Mouse (Mus musculus): ENCODE results near the gene Tmem170. TPM values are rescaled to one million over a fixed set of nuclear protein-coding genes. Genes with fewer than 3 reads are reported as not detected.

Tmem170 gene
- polyA plus RNA-seq (2016; fragmentation: Nextera tagmentation; extraction: Ambion mirVana), result 10.3 TPM in 2 replicates

- DNase-seq (ENCODE audit: low spot score), result peak; percentile 96
- WGBS, result under 1% methylated on average over 53 of the region's 53 CpGs
- H3K27me3 ChIP-seq (ENCODE audit: low read depth, poor library complexity, severe bottlenecking), result no peaks in the 10 kb centered on the region
- no peaks in the 10 kb centered on the region for H3K9me3 ChIP-seq (replicated peaks)
- H3K4me3 ChIP-seq, result peak within 1 kb of the TSS; percentile 86
- H3K36me3 ChIP-seq, result 0 out of 2 replicates have a peak, but pooled peaks cover 3% of the 10 kb centered on the region
- peak within 1 kb of the TSS; percentile 90 for H3K27ac ChIP-seq (replicated peaks)
- peaks cover 11% of the 10 kb centered on the region for H3K4me1 ChIP-seq
Observed at GRCm38 (mm10) chr8:111876355-111876948, at the start of gene Tmem170. Gene Tmem170, minus strand, starts transcription at chr8:111876750.

GRCm38 (mm10) chr8:111924976-111925375 is 48.4 kb upstream of the Tmem170 start:
- H3K9me3 ChIP-seq (replicated peaks), result no peaks in the 10 kb centered on the region
- WGBS, result 86% methylated on average over 7 of the region's 7 CpGs

DNA sequence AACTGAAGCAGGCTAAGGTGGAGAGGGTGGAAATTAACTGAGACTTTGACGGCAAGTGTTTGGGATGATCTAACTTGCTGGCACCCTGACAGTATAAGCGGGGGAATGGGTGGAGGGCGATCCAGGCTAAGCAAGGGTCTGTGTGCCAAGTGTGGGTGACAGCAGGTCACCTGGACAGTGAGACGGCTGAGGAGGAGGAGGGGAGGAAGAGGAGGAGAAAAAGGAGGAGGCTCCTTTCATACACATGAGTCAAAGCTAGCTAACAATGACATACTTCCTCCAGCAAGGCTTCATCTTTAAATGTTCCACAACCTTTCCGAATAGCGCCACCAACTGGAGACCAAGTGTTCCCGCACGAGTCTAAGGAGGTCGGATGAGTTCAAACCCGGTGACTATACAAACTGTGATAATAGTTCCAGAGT is 46.8 kb upstream of the Tmem170 start:
- Histone ChIP-seq H3K36me3 (peaks cover 5% of the 10 kb centered on the region), H3K27me3 (ENCODE audit: low read depth, poor library complexity, severe bottlenecking) (no peaks in the 10 kb centered on the region), H3K4me3 (no peak overlapping the region), H3K9me3 (replicated peaks) (no peaks in the 10 kb centered on the region), H3K27ac (replicated peaks) (no peak overlapping the region), H3K4me1 (no peaks in the 10 kb centered on the region)
- WGBS, result 36% methylated on average over 10 of the region's 10 CpGs
- DNase-seq (ENCODE audit: low spot score), result peak; percentile 38

More at GRCm38 (mm10) chr8:111924976-111925375, 48.4 kb upstream of the Tmem170 start:
- no peaks in the 10 kb centered on the region for H3K27me3 ChIP-seq (ENCODE audit: low read depth, poor library complexity, severe bottlenecking)
- H3K4me1 ChIP-seq, result no peaks in the 10 kb centered on the region
- no peak overlapping the region for H3K4me3 ChIP-seq
- DNase-seq (ENCODE audit: low spot score), result no peak
- H3K27ac ChIP-seq (replicated peaks), result no peak overlapping the region
- 0 out of 2 replicates have a peak, but pooled peaks cover 3% of the 10 kb centered on the region for H3K36me3 ChIP-seq

DNA sequence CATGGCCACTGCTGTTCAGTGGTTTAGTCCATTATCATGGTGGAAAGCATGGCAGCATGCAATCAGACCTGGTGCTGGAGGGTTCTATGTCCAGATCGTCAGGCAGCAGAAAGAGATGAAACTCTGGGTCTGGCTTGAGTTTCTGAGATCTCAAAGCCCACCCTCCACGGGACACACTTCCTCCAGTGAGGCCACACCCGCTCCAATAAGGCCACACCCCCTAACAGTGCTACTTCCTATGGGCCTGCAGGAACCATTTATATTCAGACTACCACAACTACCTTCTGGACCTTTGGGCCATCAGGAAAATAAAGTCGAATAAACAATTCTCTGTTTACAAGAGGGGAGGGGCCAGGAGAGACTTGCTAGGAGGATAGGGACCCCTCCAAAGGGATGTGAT is 44.4 kb upstream of the Tmem170 start:
- Histone ChIP-seq H3K9me3 (replicated peaks) (no peaks in the 10 kb centered on the region), H3K27me3 (ENCODE audit: low read depth, poor library complexity, severe bottlenecking) (no peaks in the 10 kb centered on the region), H3K27ac (replicated peaks) (no peak overlapping the region), H3K36me3 (peaks cover 23% of the 10 kb centered on the region), H3K4me3 (no peak overlapping the region), H3K4me1 (no peaks in the 10 kb centered on the region)
- DNase-seq (ENCODE audit: low spot score), result no peak
- WGBS, result 87% methylated on average over 4 of the region's 4 CpGs

GRCm38 (mm10) chr8:111919663-111920062 is 43.1 kb upstream of the Tmem170 start:
- Histone ChIP-seq H3K4me1 (no peaks in the 10 kb centered on the region), H3K9me3 (replicated peaks) (no peaks in the 10 kb centered on the region), H3K36me3 (peaks cover 23% of the 10 kb centered on the region), H3K4me3 (no peak overlapping the region), H3K27ac (replicated peaks) (no peak overlapping the region), H3K27me3 (ENCODE audit: low read depth, poor library complexity, severe bottlenecking) (no peaks in the 10 kb centered on the region)
- 82% methylated on average over 2 of the region's 2 CpGs for WGBS
- no peak for DNase-seq (ENCODE audit: low spot score)

GRCm38 (mm10) chr8:111912860-111913432 is 36.4 kb upstream of the Tmem170 start:
- H3K36me3 ChIP-seq, result peaks cover 25% of the 10 kb centered on the region
- no peak overlapping the region for H3K27ac ChIP-seq (replicated peaks)
- H3K4me1 ChIP-seq, result peaks cover 18% of the 10 kb centered on the region
- no peaks in the 10 kb centered on the region for H3K9me3 ChIP-seq (replicated peaks)
- DNase-seq (ENCODE audit: low spot score), result no peak
- 53% methylated on average over 12 of the region's 12 CpGs for WGBS
- H3K27me3 ChIP-seq (ENCODE audit: low read depth, poor library complexity, severe bottlenecking), result peaks cover 46% of the 10 kb centered on the region
- no peak overlapping the region for H3K4me3 ChIP-seq

- Histone ChIP-seq H3K4me1 (peaks cover 18% of the 10 kb centered on the region), H3K27ac (replicated peaks) (no peak overlapping the region), H3K27me3 (ENCODE audit: low read depth, poor library complexity, severe bottlenecking) (peaks cover 54% of the 10 kb centered on the region), H3K4me3 (no peak overlapping the region), H3K36me3 (peaks cover 17% of the 10 kb centered on the region), H3K9me3 (replicated peaks) (no peaks in the 10 kb centered on the region)
- DNase-seq (ENCODE audit: low spot score), result no peak
- WGBS, result 50% methylated on average over 7 of the region's 7 CpGs
Observed at GRCm38 (mm10) chr8:111911572-111911971, 35.0 kb upstream of the Tmem170 start.

- peak within 1 kb of the TSS; percentile 80 for H3K27ac ChIP-seq (replicated peaks)
Observed at GRCm38 (mm10) chr8:111909621-111910450, 33.3 kb upstream of the Tmem170 start, which contains the start of gene Chst5. Gene Chst5, minus strand, starts transcription at chr8:111910447.

GRCm38 (mm10) chr8:111905500-111906121 is 29.1 kb upstream of the Tmem170 start:
- DNase-seq (ENCODE audit: low spot score), result no peak
- H3K36me3 ChIP-seq, result no peaks in the 10 kb centered on the region
- H3K27me3 ChIP-seq (ENCODE audit: low read depth, poor library complexity, severe bottlenecking), result peaks cover 27% of the 10 kb centered on the region
- H3K4me3 ChIP-seq, result no peak overlapping the region
- 77% methylated on average over 8 of the region's 8 CpGs for WGBS
- H3K27ac ChIP-seq (replicated peaks), result no peak overlapping the region
- H3K9me3 ChIP-seq (replicated peaks), result no peaks in the 10 kb centered on the region
- H3K4me1 ChIP-seq, result peaks cover 18% of the 10 kb centered on the region

More at GRCm38 (mm10) chr8:111909621-111910450, 33.3 kb upstream of the Tmem170 start, which contains the start of gene Chst5:
- DNase-seq (ENCODE audit: low spot score), result peak; percentile 51
- 4% methylated on average over 47 of the region's 47 CpGs for WGBS
- H3K27me3 ChIP-seq (ENCODE audit: low read depth, poor library complexity, severe bottlenecking), result peaks cover 54% of the 10 kb centered on the region
- peak within 1 kb of the TSS; percentile 60 for H3K4me3 ChIP-seq
- no peaks in the 10 kb centered on the region for H3K9me3 ChIP-seq (replicated peaks)
- peaks cover 18% of the 10 kb centered on the region for H3K4me1 ChIP-seq
- H3K36me3 ChIP-seq, result peaks cover 11% of the 10 kb centered on the region

DNA sequence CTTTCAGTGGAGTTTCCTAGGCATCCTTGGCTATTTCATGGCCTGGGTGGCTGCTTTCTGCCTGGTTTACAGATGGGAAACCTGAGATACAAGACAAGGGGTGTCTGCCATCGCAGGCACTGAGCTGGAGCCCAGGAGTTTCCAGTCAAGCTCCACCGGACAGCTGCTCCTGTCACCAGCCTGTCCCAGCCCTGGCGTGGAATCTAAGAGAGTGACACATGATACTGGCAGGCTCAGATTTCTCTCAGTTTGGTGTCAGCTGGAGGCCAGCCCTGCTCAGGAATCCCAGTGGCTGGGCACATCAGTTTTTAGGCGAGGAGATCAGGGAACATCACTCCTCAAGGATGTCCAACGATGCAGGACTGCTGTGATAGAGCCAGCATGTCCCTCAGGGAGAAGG is 25.5 kb upstream of the Tmem170 start:
- Histone ChIP-seq H3K4me1 (0 out of 2 replicates have a peak, but pooled peaks cover 7% of the 10 kb centered on the region), H3K9me3 (replicated peaks) (no peaks in the 10 kb centered on the region), H3K36me3 (no peaks in the 10 kb centered on the region), H3K4me3 (no peak overlapping the region), H3K27me3 (ENCODE audit: low read depth, poor library complexity, severe bottlenecking) (no peaks in the 10 kb centered on the region), H3K27ac (replicated peaks) (no peak overlapping the region)
- DNase-seq (ENCODE audit: low spot score), result no peak
- WGBS, result 42% methylated on average over 5 of the region's 5 CpGs

DNA sequence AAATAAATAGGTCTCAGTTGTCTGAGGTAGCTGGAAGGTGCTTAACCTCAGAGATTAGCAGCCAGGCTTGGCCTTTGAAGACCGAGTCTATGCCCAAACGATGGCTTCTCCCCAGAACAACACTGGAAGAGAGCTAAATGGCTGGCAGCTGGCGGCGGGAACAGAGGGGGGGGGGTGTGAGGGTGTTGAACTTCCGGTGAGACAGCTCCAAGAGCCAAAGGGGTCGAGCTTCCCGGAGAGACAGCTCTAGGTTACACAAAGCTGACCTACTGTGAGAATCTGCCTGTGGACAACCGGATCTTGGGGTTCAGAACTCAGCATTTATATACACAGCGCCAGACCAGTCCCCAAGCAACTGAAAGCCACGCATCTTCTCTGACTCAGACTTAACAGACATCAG is 22.0 kb upstream of the Tmem170 start:
- H3K9me3 ChIP-seq (replicated peaks), result no peaks in the 10 kb centered on the region
- H3K4me3 ChIP-seq, result no peak overlapping the region
- H3K36me3 ChIP-seq, result no peaks in the 10 kb centered on the region
- H3K4me1 ChIP-seq, result 0 out of 2 replicates have a peak, but pooled peaks cover 7% of the 10 kb centered on the region
- DNase-seq (ENCODE audit: low spot score), result no peak
- H3K27me3 ChIP-seq (ENCODE audit: low read depth, poor library complexity, severe bottlenecking), result no peaks in the 10 kb centered on the region
- WGBS, result 30% methylated on average over 10 of the region's 10 CpGs
- no peak overlapping the region for H3K27ac ChIP-seq (replicated peaks)

- no peak overlapping the region for H3K27ac ChIP-seq (replicated peaks)
- no peak for DNase-seq (ENCODE audit: low spot score)
- H3K4me1 ChIP-seq, result peaks cover 14% of the 10 kb centered on the region
- H3K9me3 ChIP-seq (replicated peaks), result no peaks in the 10 kb centered on the region
- no peaks in the 10 kb centered on the region for H3K36me3 ChIP-seq
- 87% methylated on average over 7 of the region's 7 CpGs for WGBS
- peaks cover 27% of the 10 kb centered on the region for H3K27me3 ChIP-seq (ENCODE audit: low read depth, poor library complexity, severe bottlenecking)
- no peak overlapping the region for H3K4me3 ChIP-seq
Observed at GRCm38 (mm10) chr8:111894955-111895354, 18.4 kb upstream of the Tmem170 start.
